Mouse (Mus musculus): ENCODE measurements around the gene Gpr160.

DNA sequence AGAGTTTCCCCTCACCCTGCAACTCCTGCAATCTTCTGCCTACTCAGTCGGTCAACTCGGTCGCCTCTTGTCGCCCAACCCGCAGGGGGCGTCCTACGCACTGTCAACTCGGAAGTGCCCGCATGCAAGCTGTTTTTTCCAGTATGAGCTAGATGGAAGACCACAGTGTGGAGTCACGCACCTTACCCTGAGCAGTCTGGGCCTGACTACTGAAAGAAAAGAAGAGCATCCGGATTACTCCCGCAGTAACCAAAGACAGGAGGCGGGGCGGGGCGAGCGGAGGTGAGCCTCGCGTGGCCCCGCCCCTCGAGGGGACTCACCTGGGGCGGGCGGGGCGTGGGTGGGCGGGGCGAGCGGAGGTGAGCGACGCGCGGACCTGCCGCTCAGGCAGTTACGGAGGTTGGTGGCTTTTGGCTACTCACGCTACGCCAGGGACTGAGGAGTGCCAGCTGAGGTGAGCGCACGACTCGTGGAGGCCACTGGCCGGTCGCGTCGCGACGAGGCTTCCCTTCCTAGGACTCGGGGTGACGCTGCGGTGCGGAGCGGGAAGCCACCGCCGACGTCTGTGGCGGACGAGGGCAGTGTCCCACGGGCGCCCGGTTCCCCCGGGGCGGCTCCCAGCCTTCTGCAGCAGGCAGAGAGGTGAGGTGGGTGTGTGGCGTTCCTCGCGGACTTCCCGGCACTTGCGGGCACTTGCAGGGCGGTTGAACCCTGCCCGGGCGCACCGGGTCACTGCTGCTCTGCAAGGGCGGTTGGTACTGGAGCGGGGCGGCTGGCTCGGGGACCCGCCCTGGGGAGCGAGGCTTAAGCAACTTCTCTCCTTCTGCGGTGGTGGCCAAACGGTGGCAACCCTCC is at the start of gene Gpr160:
- TF ChIP-seq CTCF (IDR thresholded peaks at IDR 0.05; ENCODE audit: borderline replicate concordance, insufficient read depth, low read length) (peak; percentile 46; the same call in 1 of the 2 replicates), POLR2A (IDR thresholded peaks at IDR 0.05; ENCODE audit: low read depth, low read length) (no peak)

All from embryonic fibroblast, embryonic 13.5 days (primary cell).